Mouse (Mus musculus) c-Kit-positive CD71-positive TER-119-positive erythroid progenitor cells, embryonic 14.5 days (primary cell): ENCODE results near the gene Scgb1a1.

Experiments
- DNase-seq: peaks from one replicate; pipeline ENCODE4 v3.0.0-alpha.2; 2013; ENCODE audit warnings: low spot score

The Scgb1a1 gene

GRCm38 (mm10) chr19:9041074-9041473 lies 46.7 kb downstream of the Scgb1a1 start:
- DNase-seq: no peak

- DNase-seq: no peak
These were observed 47.1 kb downstream of the Scgb1a1 start for GRCm38 (mm10) chr19:9040649-9041048.

- DNase-seq: no peak
These were observed 47.8 kb downstream of the Scgb1a1 start for GRCm38 (mm10) chr19:9039928-9040327.

- no peak for DNase-seq
These were observed 48.5 kb downstream of the Scgb1a1 start for GRCm38 (mm10) chr19:9039266-9039665.

- DNase-seq: no peak
These were observed 49.6 kb downstream of the Scgb1a1 start for GRCm38 (mm10) chr19:9038136-9038535.

GRCm38 (mm10) chr19:9035101-9035500 lies 52.7 kb downstream of the Scgb1a1 start:
- DNase-seq: no peak

DNA sequence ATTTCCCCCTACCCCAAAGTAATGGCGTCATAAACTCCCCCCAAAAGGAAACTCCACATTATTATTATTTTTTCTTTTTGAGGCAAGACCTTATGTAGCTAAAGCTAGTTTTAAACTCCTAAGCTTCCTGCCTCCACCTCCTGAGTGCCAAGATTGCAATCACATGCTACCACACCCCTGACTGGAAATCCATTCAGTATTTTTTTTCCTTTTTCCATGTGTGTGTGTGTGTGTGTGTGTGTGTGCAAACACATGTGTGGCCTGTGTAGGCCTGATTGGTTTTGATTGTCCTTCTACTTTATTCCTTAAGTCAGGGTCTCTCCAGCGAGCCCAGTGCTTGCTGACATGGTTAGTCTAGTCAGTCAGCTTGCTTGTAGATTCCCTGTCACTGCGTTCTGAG lies 53.3 kb downstream of the Scgb1a1 start:
- no peak for DNase-seq
